Mouse (Mus musculus) forebrain, embryonic 11.5 days (tissue): ENCODE results near the gene Dab2ip. TPM values are rescaled to one million over a fixed set of nuclear protein-coding genes. Genes with fewer than 3 reads are reported as not detected.

Source experiments
- ATAC-seq: fragments of 200-750 bp; cut with Nextera tagmentation; replicated peaks from 2 replicates; pipeline ENCODE4 v1.8.0; 2017; ENCODE audit warnings: moderate TSS enrichment; ENCODE audit not compliant: low FRiP score
- DNase-seq: peaks from one replicate; pipeline ENCODE4 v3.0.0-alpha.2; 2017; ENCODE audit warnings: low spot score
- H3K27ac ChIP-seq: fragments of 300-500 bp; sonication (generic); 2 replicates; pipeline ENCODE4 v1.5.1; 2014; ENCODE audit warnings: low read depth, low read length
- H3K27me3 ChIP-seq: fragments of 300-500 bp; sonication (generic); 2 replicates; pipeline ENCODE4 v1.6.1; 2014; ENCODE audit warnings: mild to moderate bottlenecking, low read length, mixed read lengths; ENCODE audit not compliant: control insufficient read depth, insufficient read depth
- H3K36me3 ChIP-seq: fragments of 300-500 bp; sonication (generic); 2 replicates; pipeline ENCODE4 v1.6.1; 2014; ENCODE audit warnings: mild to moderate bottlenecking, low read length, moderate library complexity, mixed read lengths; ENCODE audit not compliant: control insufficient read depth, insufficient read depth
- H3K4me1 ChIP-seq: fragments of 300-500 bp; sonication (generic); replicated peaks from 2 replicates; pipeline ENCODE4 v1.6.1; 2014; ENCODE audit warnings: low read length, mixed read lengths; ENCODE audit not compliant: control insufficient read depth, insufficient read depth
- H3K4me2 ChIP-seq: fragments of 300-500 bp; sonication (generic); 2 replicates; pipeline ENCODE4 v1.6.1; 2014; ENCODE audit warnings: low read depth, mild to moderate bottlenecking, low read length, moderate library complexity, mixed read lengths; ENCODE audit not compliant: severe bottlenecking
- H3K4me3 ChIP-seq: fragments of 300-500 bp; sonication (generic); 2 replicates; pipeline ENCODE4 v1.5.1; 2014; ENCODE audit warnings: low read depth, low read length
- H3K9ac ChIP-seq: fragments of 300-500 bp; sonication (generic); 2 replicates; pipeline ENCODE4 v1.6.1; 2014; ENCODE audit warnings: low read length
- H3K9me3 ChIP-seq: fragments of 300-500 bp; sonication (generic); 2 replicates; pipeline ENCODE4 v1.6.1; 2016; ENCODE audit warnings: low read length, mixed read lengths; ENCODE audit not compliant: control insufficient read depth
- WGBS: fragments of 180-500 bp; shearing (Covaris S2); extraction: QIAGEN DNeasy Blood & Tissue Kit; methylation state at CpG from one replicate; pipeline ENCODE4 v1.1.7; 2014; 5-methylcytosine and 5-hydroxymethylcytosine counted together
- polyA plus RNA-seq: library from polyadenylated mRNA; unstranded; fragments of >200 nt; fragmentation: Nextera tagmentation; extraction: Ambion mirVana; gene quantifications from 2 replicates; pipeline ENCODE4 v1.2.1, GENCODE M21; 2014

The Dab2ip gene
- polyA plus RNA-seq, 1 experiment from 2014 or later, result 51.5 TPM

- ATAC-seq (0 out of 2 replicates have a peak, but pooled peaks have one; percentile 46), DNase-seq (no peak)
- Histone ChIP-seq H3K36me3 (no peaks in the 10 kb centered on the region), H3K4me1 (no peaks in the 10 kb centered on the region), H3K9me3 (no peaks in the 10 kb centered on the region), H3K27ac (no peak overlapping the region), H3K4me2 (no peak overlapping the region), H3K4me3 (no peak overlapping the region), H3K9ac (no peak overlapping the region), H3K27me3 (no peaks in the 10 kb centered on the region)
- WGBS, result 78% methylated on average over 13 of the region's 13 CpGs
Observed at GRCm38 (mm10) chr2:35637880-35638535, 79.9 kb downstream of the Dab2ip start.

- no peak for DNase-seq
- Histone ChIP-seq H3K27me3 (no peaks in the 10 kb centered on the region), H3K9ac (no peak overlapping the region), H3K4me2 (no peak overlapping the region), H3K4me1 (no peaks in the 10 kb centered on the region), H3K36me3 (no peaks in the 10 kb centered on the region), H3K4me3 (no peak overlapping the region), H3K9me3 (no peaks in the 10 kb centered on the region), H3K27ac (no peak overlapping the region)
- 96% methylated on average over 2 of the region's 2 CpGs for WGBS
- no peak for ATAC-seq
Observed at GRCm38 (mm10) chr2:35639799-35640198, 81.7 kb downstream of the Dab2ip start.

GRCm38 (mm10) chr2:35640576-35640975, 82.5 kb downstream of the Dab2ip start:
- no peaks in the 10 kb centered on the region for H3K9me3 ChIP-seq
- no peak overlapping the region for H3K27ac ChIP-seq
- H3K36me3 ChIP-seq, result no peaks in the 10 kb centered on the region
- no peak overlapping the region for H3K9ac ChIP-seq
- no peak overlapping the region for H3K4me3 ChIP-seq
- no peaks in the 10 kb centered on the region for H3K27me3 ChIP-seq
- H3K4me2 ChIP-seq, result no peak overlapping the region
- 89% methylated on average over 13 of the region's 13 CpGs for WGBS
- no peak for ATAC-seq
- H3K4me1 ChIP-seq, result no peaks in the 10 kb centered on the region
- DNase-seq, result no peak

- H3K4me1 ChIP-seq, result no peaks in the 10 kb centered on the region
- H3K27ac ChIP-seq, result no peak overlapping the region
- H3K4me3 ChIP-seq, result no peak overlapping the region
- H3K27me3 ChIP-seq, result no peaks in the 10 kb centered on the region
- 88% methylated on average over 7 of the region's 7 CpGs for WGBS
- no peak overlapping the region for H3K9ac ChIP-seq
- H3K9me3 ChIP-seq, result no peaks in the 10 kb centered on the region
- ATAC-seq, result no peak
- no peak for DNase-seq
- no peak overlapping the region for H3K4me2 ChIP-seq
- H3K36me3 ChIP-seq, result no peaks in the 10 kb centered on the region
Observed at GRCm38 (mm10) chr2:35642224-35642623, 84.2 kb downstream of the Dab2ip start.

- Histone ChIP-seq H3K27ac (no peak overlapping the region), H3K9me3 (no peaks in the 10 kb centered on the region), H3K27me3 (no peaks in the 10 kb centered on the region), H3K4me1 (no peaks in the 10 kb centered on the region), H3K9ac (no peak overlapping the region), H3K36me3 (no peaks in the 10 kb centered on the region), H3K4me2 (no peak overlapping the region), H3K4me3 (no peak overlapping the region)
- ATAC-seq (no peak), DNase-seq (no peak)
- WGBS, result 93% methylated on average over 8 of the region's 8 CpGs
Observed at GRCm38 (mm10) chr2:35646553-35646952, 88.5 kb downstream of the Dab2ip start.

GRCm38 (mm10) chr2:35649708-35650107, 91.6 kb downstream of the Dab2ip start:
- peak; percentile 72 for ATAC-seq

GRCm38 (mm10) chr2:35651297-35651731, 93.2 kb downstream of the Dab2ip start:
- H3K4me3 ChIP-seq, result no peak overlapping the region
- H3K4me1 ChIP-seq, result peaks cover 1% of the 10 kb centered on the region; the same call in 1 of the 2 replicates
- no peak overlapping the region for H3K9ac ChIP-seq
- no peak for ATAC-seq
- DNase-seq, result peak; percentile 67
- H3K27ac ChIP-seq, result no peak overlapping the region
- H3K4me2 ChIP-seq, result no peak overlapping the region
- 69% methylated on average over 6 of the region's 6 CpGs for WGBS
- H3K9me3 ChIP-seq, result no peaks in the 10 kb centered on the region
- no peaks in the 10 kb centered on the region for H3K27me3 ChIP-seq
- no peaks in the 10 kb centered on the region for H3K36me3 ChIP-seq

More at GRCm38 (mm10) chr2:35649708-35650107, 91.6 kb downstream of the Dab2ip start:
- H3K27ac ChIP-seq, result no peak overlapping the region
- peak; percentile 84 for DNase-seq
- H3K9ac ChIP-seq, result no peak overlapping the region
- H3K4me1 ChIP-seq, result no peaks in the 10 kb centered on the region
- 38% methylated on average over 4 of the region's 4 CpGs for WGBS
- no peak overlapping the region for H3K4me2 ChIP-seq
- H3K4me3 ChIP-seq, result no peak overlapping the region
- no peaks in the 10 kb centered on the region for H3K9me3 ChIP-seq
- no peaks in the 10 kb centered on the region for H3K36me3 ChIP-seq
- no peaks in the 10 kb centered on the region for H3K27me3 ChIP-seq

DNA sequence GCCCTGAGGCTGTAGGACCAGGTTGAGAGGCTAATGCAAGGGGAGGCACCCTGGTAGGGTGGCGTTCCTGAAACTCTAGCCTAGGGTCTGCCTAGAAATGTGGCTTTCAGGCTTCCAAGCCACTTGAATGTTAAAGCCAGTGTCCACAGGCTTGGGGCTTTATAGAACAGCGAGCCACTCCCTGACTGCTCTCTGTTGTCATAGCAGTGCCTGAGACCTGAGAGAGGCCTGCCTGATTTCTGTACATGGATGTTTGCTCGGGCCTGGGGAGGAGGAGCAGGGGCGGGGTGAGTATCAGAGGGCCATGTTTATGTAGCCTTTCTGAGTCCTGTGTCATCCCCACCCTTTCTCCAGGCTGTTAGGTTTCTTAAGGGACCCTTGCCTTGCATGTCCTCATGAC, 94.9 kb downstream of the Dab2ip start:
- peaks cover 5% of the 10 kb centered on the region; the same call in 1 of the 2 replicates for H3K4me1 ChIP-seq
- no peaks in the 10 kb centered on the region for H3K9me3 ChIP-seq
- DNase-seq (no peak), ATAC-seq (no peak)
- WGBS, result 81% methylated on average over 4 of the region's 4 CpGs
- no peak overlapping the region for H3K9ac ChIP-seq
- no peak overlapping the region for H3K27ac ChIP-seq
- no peak overlapping the region for H3K4me2 ChIP-seq
- no peaks in the 10 kb centered on the region for H3K36me3 ChIP-seq
- no peak overlapping the region for H3K4me3 ChIP-seq
- no peaks in the 10 kb centered on the region for H3K27me3 ChIP-seq

DNA sequence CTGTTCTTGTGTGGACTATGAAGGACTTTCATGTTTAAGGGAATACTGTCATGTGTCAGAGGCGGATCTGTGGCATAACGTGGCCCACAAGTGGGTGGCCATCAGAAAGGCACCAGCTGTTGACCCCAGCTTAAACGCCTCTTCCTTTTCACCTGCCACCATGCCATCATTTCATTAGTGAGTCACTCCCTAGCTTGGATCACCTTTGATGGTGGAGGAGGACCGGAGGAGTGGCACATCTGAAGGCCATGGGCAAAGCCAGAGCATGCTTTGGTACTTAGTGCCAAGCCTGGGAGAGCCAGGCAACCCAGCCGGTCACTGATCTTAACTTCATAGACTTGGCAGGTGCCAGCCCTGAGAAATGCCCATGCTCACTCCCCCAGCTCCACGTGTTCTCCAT, 96.7 kb downstream of the Dab2ip start:
- Histone ChIP-seq H3K27ac (no peak overlapping the region), H3K4me2 (no peak overlapping the region), H3K36me3 (no peaks in the 10 kb centered on the region), H3K4me3 (no peak overlapping the region), H3K27me3 (no peaks in the 10 kb centered on the region), H3K4me1 (peaks cover 5% of the 10 kb centered on the region; the same call in 1 of the 2 replicates), H3K9me3 (no peaks in the 10 kb centered on the region), H3K9ac (no peak overlapping the region)
- WGBS, result 90% methylated on average over 6 of the region's 6 CpGs
- ATAC-seq (no peak), DNase-seq (no peak)
